Mouse (Mus musculus): ENCODE measurements at regions not wholly inside any gene's neighbourhood (a gene's known extent, or its start where the extent isn't known, plus 50 kb on each side); places are given as distances from the start of the nearest gene placed in this dataset.

GRCm38 (mm10) chr9:93777784-93778402 lies 760.0 kb downstream of the 1190002N15Rik start:
- peak; percentile 3 for DNase-seq (ENCODE audit: low read depth)
